9 mouse cellular contexts compared by ENCODE assay signal in genomic region chr4:63739524-63739923, GRCm38 (mm10). TPM values are rescaled to one million over a fixed set of nuclear protein-coding genes. Genes with fewer than 3 reads are reported as not detected.
DNase-seq lines count a peak whose midpoint lies in the region; ATAC-seq and TF ChIP-seq lines count a peak whose summit lies in the region.
"Had no signal": no experiment of that assay in that cellular context is flagged by ENCODE, and none has a peak within 500 bp of the region (broad histone marks: within the 10 kb centered on the region; RNA-seq: fewer than 3 reads in every experiment).

No protein-coding gene starts in this region.

- no peaks in the 10 kb centered on the region for H3K27me3 ChIP-seq in heart, adult 2 months (ENCODE audit: control insufficient read depth, insufficient read depth, low read length)

- ATAC-seq in activated CD4-positive, CD25-positive, alpha-beta regulatory T cell, adult 4 months, result no peak

- no peak for TF ChIP-seq CTCF in heart, adult 2 months (IDR thresholded peaks at IDR 0.05)

- H3K36me3 ChIP-seq in heart, adult 2 months (ENCODE audit: control insufficient read depth, insufficient read depth, low read length), result no peaks in the 10 kb centered on the region

- no peak overlapping the region for H3K4me3 ChIP-seq in heart, adult 2 months

- WGBS in heart, adult 2 months, result 35% methylated on average over 7 of the region's 7 CpGs

- H3K4me1 ChIP-seq in heart, adult 2 months (ENCODE audit: control insufficient read depth, insufficient read depth, low read length), result no peaks in the 10 kb centered on the region

- no peak overlapping the region for H3K9ac ChIP-seq in heart, adult 2 months (ENCODE audit: low read depth, low read length)

- TF ChIP-seq POLR2A in heart, adult 2 months (IDR thresholded peaks at IDR 0.05; ENCODE audit: insufficient read depth, low read depth, low read length), result no peak

- no peak overlapping the region for H3K27ac ChIP-seq in heart, adult 2 months

- no peak for TF ChIP-seq EP300 in heart, adult 2 months (IDR thresholded peaks at IDR 0.05; ENCODE audit: insufficient read depth, low read depth, low read length)

- no peaks in the 10 kb centered on the region for H3K79me2 ChIP-seq in heart, adult 2 months (replicated peaks; ENCODE audit: control insufficient read depth, insufficient read depth, low read length)

- DNase-seq in heart, adult 2 months, result peak; percentile 33 to 53
- no peak for DNase-seq in heart, postnatal 4 days
- DNase-seq in right cerebral cortex, postnatal 10 days (ENCODE audit: low spot score in 2 of 2), result peak; percentile 55 to 56
- DNase-seq in right cerebral cortex, adult 2 months (ENCODE audit: low spot score in 2 of 2), result no peak
- DNase-seq in heart, postnatal 14 days, result peak; percentile 22 to 27
- DNase-seq in skeletal muscle tissue, adult 2 months (ENCODE audit: low read depth, low spot score), result peak; percentile 14
- DNase-seq in thymus, adult 18-20 months, result no peak

- intact Hi-C loops in heart, adult 2 months (cut with DNase I), result no loop called here
- intact Hi-C loops in heart, postnatal 14 days (cut with DNase I), result no loop called here

RNA-seq across cellular contexts. Expression of gene Tnfsf15, which starts 5.4 kb away (rescaled TPM):
- total RNA-seq in heart, adult 2 months (2021), result not detected
- 0.03 TPM in 1 of 2 replicates, not detected in the other for polyA plus RNA-seq in heart, adult 2 months (2012; rRNA removed)
- total RNA-seq in heart, postnatal 4 days (2021), result under 1 TPM in 1 of 2 experiments, not detected in 1; 0.07 TPM
- not detected for total RNA-seq in heart, postnatal 14 days (2021)
- polyA plus RNA-seq in activated CD4-positive, CD25-positive, alpha-beta regulatory T cell, adult 4 months (2017; shearing (Covaris generic)), result under 1 TPM; 0.36 to 0.54 TPM
- total RNA-seq: layer of hippocampus, adult 18-20 months had no signal

Comparison
In these comparisons a context has a peak if more than half of its experiments do, and no peak if none do; other contexts are left out.
1. DNase-seq: peak in heart, adult 2 months (2 of 2), right cerebral cortex, postnatal 10 days (2 of 2), heart, postnatal 14 days (2 of 2) and skeletal muscle tissue, adult 2 months (single experiment); none in heart, postnatal 4 days (single experiment), right cerebral cortex, adult 2 months (0 of 2) and thymus, adult 18-20 months (0 of 2).